Mouse (Mus musculus): ENCODE results near the gene Fasl. TPM values are rescaled to one million over a fixed set of nuclear protein-coding genes. Genes with fewer than 3 reads are reported as not detected.

Gene Fasl
- polyA plus RNA-seq, 1 experiment from 2014 or later, result not detected

GRCm38 (mm10) chr1:161736255-161736654 lies 52.0 kb downstream of the Fasl start:
- ATAC-seq (ENCODE audit: insufficient number of reproducible peaks, insufficient read depth, low FRiP score, low read depth), result no peak
- Histone ChIP-seq H3K27ac (ENCODE audit: low read length) (no peak overlapping the region), H3K27me3 (ENCODE audit: control insufficient read depth, insufficient read depth, low read length) (no peaks in the 10 kb centered on the region), H3K4me1 (ENCODE audit: control insufficient read depth, insufficient read depth, low read length) (no peaks in the 10 kb centered on the region), H3K4me3 (ENCODE audit: low read depth, low read length) (no peak overlapping the region), H3K9me3 (ENCODE audit: control insufficient read depth, low read depth, low read length) (no peaks in the 10 kb centered on the region), H3K36me3 (ENCODE audit: control insufficient read depth, insufficient read depth, low read length) (no peaks in the 10 kb centered on the region), H3K4me2 (replicated peaks; ENCODE audit: low read depth, low read length) (no peak overlapping the region), H3K9ac (replicated peaks; ENCODE audit: low read depth, low read length) (no peak overlapping the region)
- 87% methylated on average over 3 of the region's 3 CpGs for WGBS

- no peak overlapping the region for H3K4me2 ChIP-seq (replicated peaks; ENCODE audit: low read depth, low read length)
- H3K4me3 ChIP-seq (ENCODE audit: low read depth, low read length), result no peak overlapping the region
- no peaks in the 10 kb centered on the region for H3K4me1 ChIP-seq (ENCODE audit: control insufficient read depth, insufficient read depth, low read length)
- 54% methylated on average over 11 of the region's 11 CpGs for WGBS
- H3K27ac ChIP-seq (ENCODE audit: low read length), result no peak overlapping the region
- no peak for ATAC-seq (ENCODE audit: insufficient number of reproducible peaks, insufficient read depth, low FRiP score, low read depth)
- no peaks in the 10 kb centered on the region for H3K9me3 ChIP-seq (ENCODE audit: control insufficient read depth, low read depth, low read length)
- no peaks in the 10 kb centered on the region for H3K27me3 ChIP-seq (ENCODE audit: control insufficient read depth, insufficient read depth, low read length)
- no peak overlapping the region for H3K9ac ChIP-seq (replicated peaks; ENCODE audit: low read depth, low read length)
- H3K36me3 ChIP-seq (ENCODE audit: control insufficient read depth, insufficient read depth, low read length), result no peaks in the 10 kb centered on the region
Measured at GRCm38 (mm10) chr1:161735465-161736046, 52.7 kb downstream of the Fasl start.

- ATAC-seq (ENCODE audit: insufficient number of reproducible peaks, insufficient read depth, low FRiP score, low read depth), result no peak
- no peaks in the 10 kb centered on the region for H3K27me3 ChIP-seq (ENCODE audit: control insufficient read depth, insufficient read depth, low read length)
- no peaks in the 10 kb centered on the region for H3K9me3 ChIP-seq (ENCODE audit: control insufficient read depth, low read depth, low read length)
- H3K36me3 ChIP-seq (ENCODE audit: control insufficient read depth, insufficient read depth, low read length), result no peaks in the 10 kb centered on the region
- H3K4me1 ChIP-seq (ENCODE audit: control insufficient read depth, insufficient read depth, low read length), result no peaks in the 10 kb centered on the region
- WGBS, result 71% methylated on average over 14 of the region's 14 CpGs
- H3K27ac ChIP-seq (ENCODE audit: low read length), result no peak overlapping the region
- no peak overlapping the region for H3K4me3 ChIP-seq (ENCODE audit: low read depth, low read length)
- H3K4me2 ChIP-seq (replicated peaks; ENCODE audit: low read depth, low read length), result no peak overlapping the region
- H3K9ac ChIP-seq (replicated peaks; ENCODE audit: low read depth, low read length), result no peak overlapping the region
Measured at GRCm38 (mm10) chr1:161734741-161735211, 53.5 kb downstream of the Fasl start.

DNA sequence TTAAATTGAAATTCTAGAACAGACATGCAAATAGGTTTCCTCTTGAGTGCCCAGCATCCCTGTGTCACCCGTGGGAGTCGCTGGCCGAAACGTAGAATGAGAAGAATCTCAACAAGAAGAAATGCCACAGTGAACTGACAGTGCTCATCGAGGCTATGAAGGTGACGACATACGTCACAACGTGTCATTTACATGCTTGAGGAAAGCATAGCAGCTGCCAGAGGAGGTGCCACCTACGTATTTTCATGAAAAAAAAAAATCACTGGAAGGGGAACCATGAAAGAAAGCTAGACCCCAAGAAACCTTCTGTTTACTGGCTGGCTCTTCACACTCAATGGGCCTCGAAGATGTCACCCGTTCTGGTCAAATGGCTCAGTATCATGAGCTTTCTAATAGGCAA lies 54.0 kb downstream of the Fasl start:
- H3K4me2 ChIP-seq (replicated peaks; ENCODE audit: low read depth, low read length), result no peak overlapping the region
- H3K27ac ChIP-seq (ENCODE audit: low read length), result no peak overlapping the region
- no peaks in the 10 kb centered on the region for H3K4me1 ChIP-seq (ENCODE audit: control insufficient read depth, insufficient read depth, low read length)
- H3K9me3 ChIP-seq (ENCODE audit: control insufficient read depth, low read depth, low read length), result no peaks in the 10 kb centered on the region
- H3K27me3 ChIP-seq (ENCODE audit: control insufficient read depth, insufficient read depth, low read length), result no peaks in the 10 kb centered on the region
- no peak overlapping the region for H3K9ac ChIP-seq (replicated peaks; ENCODE audit: low read depth, low read length)
- no peak for ATAC-seq (ENCODE audit: insufficient number of reproducible peaks, insufficient read depth, low FRiP score, low read depth)
- WGBS, result 87% methylated on average over 11 of the region's 11 CpGs
- H3K36me3 ChIP-seq (ENCODE audit: control insufficient read depth, insufficient read depth, low read length), result no peaks in the 10 kb centered on the region
- H3K4me3 ChIP-seq (ENCODE audit: low read depth, low read length), result no peak overlapping the region

Other genes with a start within 250 kb of the Fasl start
- gene Suco, start 88.2 kb upstream of the Fasl start, polyA plus RNA-seq (2014; fragmentation: Nextera tagmentation; extraction: Ambion mirVana), result 26.4 and 28.2 TPM in 2 replicates
- gene Pigc, start 180.7 kb upstream of the Fasl start, polyA plus RNA-seq (2014; fragmentation: Nextera tagmentation; extraction: Ambion mirVana), result 39.0 and 42.2 TPM in 2 replicates
- not detected in 2 replicates for gene 4930558K02Rik, start 191.1 kb upstream of the Fasl start, polyA plus RNA-seq (2014; fragmentation: Nextera tagmentation; extraction: Ambion mirVana)